Mouse (Mus musculus): ENCODE results near the gene Snx21.

Gene Snx21

DNA sequence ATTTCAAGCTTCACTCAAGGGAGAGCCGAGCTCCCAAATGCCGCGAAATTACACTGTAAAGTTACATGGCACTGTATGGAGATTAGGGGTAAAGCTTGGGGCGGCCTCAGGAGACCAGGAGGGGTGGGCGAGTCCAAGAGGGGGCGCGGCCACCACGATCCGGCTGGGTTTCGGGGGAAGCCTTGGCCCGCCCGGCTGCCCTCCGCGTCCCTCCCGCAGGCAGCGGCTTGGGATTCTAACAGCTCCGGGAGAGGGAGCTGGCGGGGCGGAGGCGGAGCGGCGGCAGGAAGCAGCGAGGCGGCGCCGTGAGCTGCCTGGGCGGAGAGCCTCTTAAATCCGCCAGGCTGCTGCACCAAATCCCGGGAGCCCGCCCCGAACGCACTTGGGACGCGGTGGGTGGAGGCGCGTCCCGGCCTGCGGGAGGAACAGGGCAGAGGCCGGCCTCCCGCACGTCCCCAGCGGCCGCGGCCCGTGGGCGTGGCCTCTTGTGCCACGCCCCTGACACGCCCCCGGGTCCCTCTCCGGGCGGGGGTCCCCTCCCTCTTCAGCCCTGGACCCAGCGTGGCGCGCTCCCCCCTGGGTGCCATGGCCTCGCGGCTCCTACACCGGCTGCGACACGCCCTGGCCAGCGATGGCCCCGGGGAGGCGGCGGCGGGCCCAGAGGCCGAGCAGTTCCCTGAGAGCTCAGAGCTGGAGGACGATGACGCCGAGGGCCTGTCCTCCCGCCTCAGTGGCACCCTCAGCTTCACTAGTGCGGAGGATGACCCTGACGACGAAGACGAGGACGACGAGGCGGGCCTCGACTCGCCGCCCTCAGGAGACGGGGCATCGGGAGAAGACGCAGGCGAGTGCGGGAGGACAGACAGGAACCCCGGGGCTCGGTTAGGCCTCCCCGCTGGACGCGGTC lies at the start of gene Snx21:
TSS of gene Snx21 (plus strand) at position 343 of the 907 bp plus-strand sequence.
- DNase-seq (ENCODE audit: low spot score in 2 of 2) = peak; percentile 81 to 89

DNA sequence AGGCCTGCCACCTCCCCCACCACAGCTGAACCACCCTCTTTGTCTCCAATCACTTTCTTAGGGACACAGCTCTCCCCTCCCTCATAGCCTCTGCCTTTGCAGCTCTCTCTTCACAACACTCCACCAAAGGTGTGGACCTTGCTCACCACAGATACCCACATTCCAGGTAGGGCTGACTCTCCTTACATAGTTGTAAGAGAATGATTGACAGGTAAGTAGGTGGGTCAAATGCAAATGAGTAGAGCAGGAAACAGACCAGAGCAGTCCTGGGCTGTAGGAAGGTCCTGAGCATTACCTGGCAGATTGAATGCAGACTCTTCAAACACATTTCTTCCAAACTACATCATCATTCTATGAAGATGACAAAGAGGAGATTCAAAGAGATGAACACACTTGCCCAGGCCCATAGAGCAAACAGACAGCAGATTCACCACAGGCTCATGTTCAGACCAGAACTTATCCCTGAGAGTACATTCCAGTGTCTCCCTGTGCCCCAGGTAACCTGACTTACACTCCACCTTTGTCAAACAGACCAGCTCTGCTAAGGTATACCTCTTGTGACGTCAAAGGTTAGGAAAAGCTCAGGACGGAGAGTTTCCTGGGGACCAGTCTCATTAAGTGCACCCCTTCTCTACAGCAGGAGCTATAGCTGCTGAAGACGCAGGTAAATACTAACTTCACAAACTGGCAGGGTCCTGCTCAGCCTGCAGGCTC lies 48.1 kb upstream of the Snx21 start:
- DNase-seq (ENCODE audit: low spot score in 2 of 2) = no peak

GRCm38 (mm10) chr2:164739876-164740275 lies 45.7 kb upstream of the Snx21 start:
- no peak for DNase-seq (ENCODE audit: low spot score in 2 of 2)

- DNase-seq (ENCODE audit: low spot score in 2 of 2) = no peak
Measured at GRCm38 (mm10) chr2:164744987-164745386, 40.6 kb upstream of the Snx21 start.

DNA sequence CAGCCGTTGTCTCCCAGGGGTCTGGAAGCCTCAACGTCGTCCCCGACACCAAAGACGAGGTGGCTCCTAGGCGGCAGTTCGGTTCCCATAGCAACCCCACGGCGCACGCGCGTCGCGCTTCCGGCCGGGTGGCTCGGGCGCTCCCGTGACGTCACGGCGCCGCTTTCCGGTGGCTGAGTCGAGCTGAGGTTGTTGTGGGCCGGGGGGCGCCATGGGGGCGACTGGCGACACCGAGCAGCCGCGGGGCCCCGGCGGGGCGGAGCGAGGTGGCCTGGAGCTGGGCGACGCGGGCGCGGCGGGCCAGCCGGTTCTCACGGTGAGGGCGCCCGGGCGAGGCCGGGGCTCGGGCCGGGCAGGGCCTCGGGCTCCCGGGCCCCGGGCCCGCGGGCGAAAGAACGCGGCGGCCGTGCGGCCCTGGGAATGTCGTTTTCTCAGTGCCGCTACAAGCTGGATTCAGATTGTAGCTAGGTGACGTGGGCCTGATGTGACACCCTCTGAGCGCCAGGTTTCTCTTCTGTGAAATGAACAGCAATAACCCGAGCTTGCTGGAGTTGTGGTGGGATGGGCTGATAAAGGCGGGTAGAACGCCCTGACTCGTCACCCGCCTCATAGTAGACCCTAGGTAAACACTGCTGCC lies 39.7 kb upstream of the Snx21 start, which contains the start of the genes Wfdc3 and Dnttip1:
TSS of gene Wfdc3 (minus strand) at position 89 of the 637 bp plus-strand sequence.
TSS of gene Dnttip1 (plus strand) at position 141 of the 637 bp plus-strand sequence.
- DNase-seq (ENCODE audit: low spot score in 2 of 2) = peak; percentile 89 to 94

DNA sequence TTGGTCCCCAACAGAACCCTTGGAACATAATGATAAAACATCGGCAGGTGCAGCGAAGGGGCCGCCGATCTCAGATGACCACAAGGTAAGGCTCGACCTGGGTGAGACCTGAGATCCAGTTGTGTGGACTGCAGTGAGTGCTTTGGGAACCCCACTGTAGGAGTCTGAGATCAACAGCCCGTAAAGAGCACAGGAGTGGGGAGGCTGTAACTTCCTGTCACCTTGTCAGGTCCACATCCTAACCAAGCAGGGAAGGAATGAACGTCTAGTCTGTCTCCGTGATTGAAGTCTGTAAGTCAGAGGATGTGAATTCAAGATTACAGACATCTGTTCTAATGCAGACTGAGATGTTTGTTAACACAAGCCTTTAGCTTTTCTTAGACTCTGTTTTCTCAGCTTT lies 38.9 kb upstream of the Snx21 start:
- no peak for DNase-seq (ENCODE audit: low spot score in 2 of 2)

DNA sequence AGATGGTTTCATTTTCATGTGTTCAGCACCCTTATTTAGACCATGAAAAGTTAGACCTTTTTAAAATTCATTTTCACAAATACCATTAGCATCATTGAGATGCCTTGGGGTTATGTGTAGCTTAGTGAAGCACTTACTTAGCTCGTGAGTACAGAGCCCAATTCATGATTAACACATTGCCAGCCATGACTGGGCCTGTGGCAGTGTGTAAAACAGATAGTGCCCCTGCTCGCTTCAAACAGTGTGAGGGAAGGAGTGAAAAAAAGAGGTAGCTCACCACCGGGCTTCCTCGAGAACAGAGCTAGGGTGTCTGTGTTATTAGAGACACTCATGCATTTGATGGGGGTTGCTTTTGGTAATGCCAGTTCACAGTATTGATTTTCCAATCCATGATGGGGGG lies 37.4 kb upstream of the Snx21 start:
- DNase-seq (ENCODE audit: low spot score in 2 of 2) = no peak

DNA sequence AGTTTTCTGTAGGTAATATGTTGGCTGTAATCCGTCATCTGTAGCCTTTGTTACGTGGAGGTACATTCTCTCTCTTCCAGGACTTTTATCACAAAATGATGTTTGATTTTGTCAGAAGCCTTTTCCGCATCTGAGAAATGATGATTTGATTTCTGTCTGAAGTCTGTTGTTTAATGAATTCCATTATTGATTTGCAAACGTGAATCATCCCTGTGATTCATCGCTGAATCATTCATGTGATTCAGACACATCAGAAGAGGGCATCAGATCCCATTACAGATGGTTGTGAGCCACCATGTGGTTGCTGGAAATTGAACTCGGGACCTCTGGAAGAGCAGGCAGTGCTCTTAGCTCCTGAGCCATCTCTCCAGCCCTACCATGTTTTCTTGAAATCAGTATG lies 36.6 kb upstream of the Snx21 start:
- DNase-seq (ENCODE audit: low spot score in 2 of 2) = no peak

GRCm38 (mm10) chr2:164752454-164752853 lies 33.2 kb upstream of the Snx21 start:
- DNase-seq (ENCODE audit: low spot score in 2 of 2) = no peak

- DNase-seq (ENCODE audit: low spot score in 2 of 2) = no peak
Measured at GRCm38 (mm10) chr2:164754105-164754504, 31.5 kb upstream of the Snx21 start.

- DNase-seq (ENCODE audit: low spot score in 2 of 2) = no peak
Measured at GRCm38 (mm10) chr2:164754800-164755199, 30.8 kb upstream of the Snx21 start.

- no peak for DNase-seq (ENCODE audit: low spot score in 2 of 2)
Measured at GRCm38 (mm10) chr2:164757841-164758240, 27.8 kb upstream of the Snx21 start.

- no peak for DNase-seq (ENCODE audit: low spot score in 2 of 2)
Measured at GRCm38 (mm10) chr2:164758692-164759091, 26.9 kb upstream of the Snx21 start.

- DNase-seq (ENCODE audit: low spot score in 2 of 2) = no peak
Measured at GRCm38 (mm10) chr2:164760059-164760833, 25.4 kb upstream of the Snx21 start.

- no peak for DNase-seq (ENCODE audit: low spot score in 2 of 2)
Measured at GRCm38 (mm10) chr2:164761502-164761901, 24.1 kb upstream of the Snx21 start.

- DNase-seq (ENCODE audit: low spot score in 2 of 2) = no peak
Measured at GRCm38 (mm10) chr2:164761971-164762370, 23.7 kb upstream of the Snx21 start.

- no peak for DNase-seq (ENCODE audit: low spot score in 2 of 2)
Measured at GRCm38 (mm10) chr2:164762593-164762992, 23.0 kb upstream of the Snx21 start.

- DNase-seq (ENCODE audit: low spot score in 2 of 2) = no peak
Measured at GRCm38 (mm10) chr2:164765841-164766240, 19.8 kb upstream of the Snx21 start.

DNA sequence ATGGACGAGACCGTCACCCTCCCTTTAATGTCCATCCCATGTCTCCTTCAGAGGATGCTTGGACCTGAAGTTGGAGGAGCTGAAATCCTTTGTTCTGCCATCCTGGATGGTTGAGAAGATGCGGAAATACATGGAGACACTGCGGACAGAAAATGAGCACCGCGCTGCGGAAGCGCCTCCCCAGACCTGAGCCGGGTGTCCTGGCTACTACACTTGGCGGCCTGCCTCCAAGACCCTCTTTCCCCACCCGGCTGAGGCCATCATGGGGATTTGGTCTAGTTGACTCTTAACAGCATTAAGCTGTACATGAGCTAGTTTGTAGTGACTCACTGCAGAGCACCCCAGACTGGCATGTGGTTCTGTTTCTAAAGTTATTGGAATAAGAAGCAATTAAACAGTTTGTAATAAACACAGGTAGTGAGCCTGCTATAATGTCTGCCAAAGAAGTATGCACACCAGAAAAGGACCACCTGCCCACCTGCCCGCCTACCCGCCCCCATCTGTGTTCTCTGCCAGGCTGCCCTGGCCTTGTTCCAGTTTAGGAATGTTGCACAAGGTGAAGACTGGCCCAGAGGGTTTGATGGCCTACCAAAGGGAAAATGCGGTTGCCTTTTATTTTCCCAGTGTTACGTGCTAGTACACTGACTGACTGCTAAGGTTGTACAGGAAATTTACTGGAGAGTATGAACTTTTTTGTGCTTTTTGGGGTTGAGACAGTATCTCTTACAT lies 17.6 kb upstream of the Snx21 start:
- DNase-seq (ENCODE audit: low spot score in 2 of 2) = no peak

DNA sequence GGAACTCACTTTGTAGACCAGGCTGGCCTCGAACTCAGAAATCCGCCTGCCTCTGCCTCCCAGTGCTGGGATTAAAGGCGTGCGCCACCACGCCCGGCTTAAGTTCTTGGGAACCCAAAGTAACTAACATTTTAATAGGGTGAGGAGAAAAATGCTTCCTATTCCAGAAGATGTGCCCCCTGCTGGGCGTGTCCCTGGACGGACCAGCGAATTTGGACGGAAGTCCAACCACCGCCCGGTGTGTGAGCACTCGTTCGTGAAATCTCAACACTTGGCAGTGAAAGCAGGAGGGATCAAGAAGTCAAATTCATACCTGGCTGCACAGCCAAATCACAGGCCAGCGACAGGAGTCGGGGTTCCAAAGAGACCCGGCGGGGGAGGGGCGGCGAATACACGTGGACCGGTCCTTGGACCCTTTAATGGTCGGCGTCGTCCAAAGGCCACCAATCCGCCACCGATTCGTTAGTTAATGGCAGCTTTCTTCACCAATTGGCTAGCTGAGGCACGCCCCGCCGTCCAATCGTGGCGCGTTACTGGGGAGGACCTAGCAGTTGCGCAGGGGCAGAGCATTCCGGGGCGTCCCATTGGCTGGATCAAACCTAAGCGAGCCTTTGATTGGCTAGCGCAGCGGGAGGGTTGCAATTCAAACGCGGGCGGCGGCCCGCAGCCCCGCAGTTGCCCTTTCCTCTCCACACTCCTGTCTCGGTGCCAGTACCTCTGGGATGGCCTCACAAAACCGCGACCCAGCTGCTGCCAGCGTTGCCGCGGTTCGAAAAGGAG lies 16.2 kb upstream of the Snx21 start, which contains the start of gene Ube2c:
TSS of gene Ube2c (plus strand) at position 641 of the 780 bp plus-strand sequence.
- DNase-seq (ENCODE audit: low spot score in 2 of 2) = peak; percentile 97 to 98

Data from urinary bladder, postnatal 4 days (tissue).